Mouse (Mus musculus): ENCODE measurements at regions not wholly inside any gene's neighbourhood (a gene's known extent, or its start where the extent isn't known, plus 50 kb on each side); places are given as distances from the start of the nearest gene placed in this dataset.

GRCm38 (mm10) chr13:70475366-70475765 lies 162.1 kb downstream of the Ice1 start:
- Histone ChIP-seq H3K27ac (replicated peaks; ENCODE audit: low read depth, low read length) (no peak overlapping the region), H3K4me1 (ENCODE audit: control insufficient read depth, insufficient read depth, low read length) (no peaks in the 10 kb centered on the region), H3K4me2 (ENCODE audit: low read depth, low read length) (no peak overlapping the region), H3K27me3 (replicated peaks; ENCODE audit: control insufficient read depth, insufficient read depth, low read length) (no peaks in the 10 kb centered on the region), H3K36me3 (ENCODE audit: control insufficient read depth, insufficient read depth, low read length) (no peaks in the 10 kb centered on the region), H3K9ac (ENCODE audit: low read depth, low read length) (no peak overlapping the region), H3K4me3 (ENCODE audit: low read depth, low read length) (no peak overlapping the region), H3K9me3 (ENCODE audit: control insufficient read depth, low read length) (no peaks in the 10 kb centered on the region)
- ATAC-seq (ENCODE audit: low read depth) (no peak), DNase-seq (ENCODE audit: low spot score) (no peak)
- 79% methylated on average over 2 of the region's 2 CpGs for WGBS

- Histone ChIP-seq H3K36me3 (ENCODE audit: control insufficient read depth, insufficient read depth, low read length) (no peaks in the 10 kb centered on the region), H3K27me3 (replicated peaks; ENCODE audit: control insufficient read depth, insufficient read depth, low read length) (no peaks in the 10 kb centered on the region), H3K27ac (replicated peaks; ENCODE audit: low read depth, low read length) (no peak overlapping the region), H3K4me2 (ENCODE audit: low read depth, low read length) (no peak overlapping the region), H3K9me3 (ENCODE audit: control insufficient read depth, low read length) (no peaks in the 10 kb centered on the region), H3K4me3 (ENCODE audit: low read depth, low read length) (no peak overlapping the region), H3K4me1 (ENCODE audit: control insufficient read depth, insufficient read depth, low read length) (no peaks in the 10 kb centered on the region), H3K9ac (ENCODE audit: low read depth, low read length) (no peak overlapping the region)
- no peak for DNase-seq (ENCODE audit: low spot score)
- WGBS: 57% methylated on average over 4 of the region's 4 CpGs
- ATAC-seq (ENCODE audit: low read depth): no peak
Observed at GRCm38 (mm10) chr13:70499302-70499701, 138.1 kb downstream of the Ice1 start.

Data from embryonic facial prominence, embryonic 14.5 days (tissue).